Mouse (Mus musculus) megakaryocyte, embryonic 14.5 days (primary cell): ENCODE data around the gene Cdca3.

Source experiments
- FLI1 ChIP-seq: IDR thresholded peaks from 2 replicates; pipeline ENCODE4 v1.6.1; 2012; ENCODE audit warnings: low read length, inconsistent platforms, mixed read lengths
- GATA1 ChIP-seq: IDR thresholded peaks from 3 replicates; pipeline ENCODE4 v1.6.1; 2012; ENCODE audit warnings: mixed read lengths, low read length, inconsistent platforms, borderline replicate concordance

GRCm38 (mm10) chr6:124854647-124855046, 25.3 kb downstream of the Cdca3 start:
- TF ChIP-seq GATA1 (no peak), FLI1 (no peak)
